Mouse (Mus musculus): Measurements from ENCODE around the gene Cyp2s1.

- TF ChIP-seq CTCF (IDR thresholded peaks at IDR 0.05; ENCODE audit: low read depth, low read length), result no peak
- 0 out of 2 replicates have a peak, but pooled peaks have one; percentile 5 for TF ChIP-seq POLR2A (IDR thresholded peaks at IDR 0.05; ENCODE audit: extremely low read depth, insufficient read depth, low read length)
Measured at GRCm38 (mm10) chr7:25788220-25789128, 28.2 kb downstream of the Cyp2s1 start, which contains the start of gene Axl.
